Mouse (Mus musculus) hindbrain, embryonic 15.5 days (tissue): ENCODE measurements around the gene Adck2. TPM values are rescaled to one million over a fixed set of nuclear protein-coding genes. Genes with fewer than 3 reads are reported as not detected.

Source experiments
- ATAC-seq: fragments of 200-750 bp; cut with Nextera tagmentation; 2 replicates; pipeline ENCODE4 v1.8.0; 2017; ENCODE audit warnings: low read depth, moderate number of reproducible peaks, moderate TSS enrichment; ENCODE audit not compliant: low FRiP score
- H3K27ac ChIP-seq: fragments of 300-500 bp; sonication (generic); replicated peaks from 2 replicates; pipeline ENCODE4 v1.5.1; 2015; ENCODE audit warnings: mild to moderate bottlenecking, inconsistent platforms
- H3K27me3 ChIP-seq: fragments of 300-500 bp; sonication (generic); 2 replicates; pipeline ENCODE4 v1.6.1; 2015; ENCODE audit warnings: control low read depth, inconsistent platforms
- H3K36me3 ChIP-seq: fragments of 300-500 bp; sonication (generic); 2 replicates; pipeline ENCODE4 v1.6.1; 2015; ENCODE audit warnings: control low read depth, inconsistent platforms
- H3K4me1 ChIP-seq: fragments of 300-500 bp; sonication (generic); replicated peaks from 2 replicates; pipeline ENCODE4 v1.6.1; 2015; ENCODE audit warnings: control low read depth, inconsistent platforms
- H3K4me2 ChIP-seq: fragments of 300-500 bp; sonication (generic); 2 replicates; pipeline ENCODE4 v1.6.1; 2015; ENCODE audit warnings: moderate library complexity, mild to moderate bottlenecking, inconsistent platforms
- H3K4me3 ChIP-seq: fragments of 300-500 bp; sonication (generic); 2 replicates; pipeline ENCODE4 v1.5.1; 2015; ENCODE audit warnings: mild to moderate bottlenecking, inconsistent platforms
- H3K9ac ChIP-seq: fragments of 300-500 bp; sonication (generic); 2 replicates; pipeline ENCODE4 v1.6.1; 2015; ENCODE audit warnings: inconsistent platforms
- H3K9me3 ChIP-seq: fragments of 300-500 bp; sonication (generic); 2 replicates; pipeline ENCODE4 v1.6.1; 2016; ENCODE audit warnings: control low read depth, inconsistent platforms
- WGBS: fragments of 180-500 bp; shearing (Covaris S2); methylation state at CpG from one replicate; pipeline ENCODE4 v1.1.7; 2015; 5-methylcytosine and 5-hydroxymethylcytosine counted together
- polyA plus RNA-seq: library from polyadenylated mRNA; unstranded; fragments of >200 nt; fragmentation: Nextera tagmentation; extraction: Ambion mirVana; gene quantifications from 2 replicates; pipeline ENCODE4 v1.2.1, GENCODE M21; 2015

Gene Adck2
- polyA plus RNA-seq, 1 experiment from 2014 or later, result 47.1 TPM

GRCm38 (mm10) chr6:39562166-39563015 lies 11.3 kb upstream of the Adck2 start:
- Histone ChIP-seq H3K9me3 (no peaks in the 10 kb centered on the region), H3K9ac (no peak overlapping the region), H3K4me2 (peak overlapping the region; percentile 40), H3K4me1 (peaks cover 24% of the 10 kb centered on the region), H3K36me3 (no peaks in the 10 kb centered on the region), H3K4me3 (no peak overlapping the region), H3K27me3 (no peaks in the 10 kb centered on the region), H3K27ac (no peak overlapping the region)
- WGBS, result 18% methylated on average over 23 of the region's 23 CpGs
- ATAC-seq, result peak; percentile 33; the same call in 1 of the 2 replicates

GRCm38 (mm10) chr6:39567528-39567927 lies 6.1 kb upstream of the Adck2 start:
- Histone ChIP-seq H3K4me1 (no peaks in the 10 kb centered on the region), H3K27me3 (no peaks in the 10 kb centered on the region), H3K9ac (no peak overlapping the region), H3K4me3 (no peak overlapping the region), H3K27ac (no peak overlapping the region), H3K9me3 (no peaks in the 10 kb centered on the region), H3K4me2 (no peak overlapping the region), H3K36me3 (no peaks in the 10 kb centered on the region)
- 16% methylated on average over 5 of the region's 5 CpGs for WGBS
- ATAC-seq, result no peak

- WGBS, result 76% methylated on average over 3 of the region's 3 CpGs
- H3K4me2 ChIP-seq, result no peak overlapping the region
- no peak for ATAC-seq
- H3K4me3 ChIP-seq, result no peak overlapping the region
- peaks cover 16% of the 10 kb centered on the region for H3K4me1 ChIP-seq
- H3K9ac ChIP-seq, result no peak overlapping the region
- H3K27ac ChIP-seq, result no peak overlapping the region
- H3K9me3 ChIP-seq, result no peaks in the 10 kb centered on the region
- H3K27me3 ChIP-seq, result no peaks in the 10 kb centered on the region
- no peaks in the 10 kb centered on the region for H3K36me3 ChIP-seq
These were observed 3.2 kb upstream of the Adck2 start for GRCm38 (mm10) chr6:39570426-39570825.

- ATAC-seq, result no peak; the same call in 1 of the 2 replicates
- H3K4me3 ChIP-seq, result peak overlapping the region; percentile 81
- H3K4me1 ChIP-seq, result peaks cover 17% of the 10 kb centered on the region
- peak overlapping the region; percentile 96 for H3K27ac ChIP-seq
- H3K4me2 ChIP-seq, result peak overlapping the region; percentile 77
- H3K9me3 ChIP-seq, result no peaks in the 10 kb centered on the region
- 18% methylated on average over 10 of the region's 10 CpGs for WGBS
- H3K36me3 ChIP-seq, result peaks cover 30% of the 10 kb centered on the region
- H3K9ac ChIP-seq, result peak overlapping the region; percentile 89
- H3K27me3 ChIP-seq, result no peaks in the 10 kb centered on the region
These were observed 839 bp downstream of the Adck2 start for GRCm38 (mm10) chr6:39574555-39574869.

GRCm38 (mm10) chr6:39574951-39575350 lies 1.3 kb downstream of the Adck2 start:
- WGBS, result 72% methylated on average over 7 of the region's 7 CpGs
- peaks cover 35% of the 10 kb centered on the region for H3K36me3 ChIP-seq
- peak overlapping the region; percentile 89 for H3K9ac ChIP-seq
- ATAC-seq, result no peak
- peak overlapping the region; percentile 77 for H3K4me2 ChIP-seq
- no peaks in the 10 kb centered on the region for H3K9me3 ChIP-seq
- H3K27ac ChIP-seq, result peak overlapping the region; percentile 96
- H3K27me3 ChIP-seq, result no peaks in the 10 kb centered on the region
- H3K4me3 ChIP-seq, result peak overlapping the region; percentile 81
- H3K4me1 ChIP-seq, result peaks cover 17% of the 10 kb centered on the region

GRCm38 (mm10) chr6:39579552-39579951 lies 5.9 kb downstream of the Adck2 start:
- no peak for ATAC-seq
- Histone ChIP-seq H3K4me2 (no peak overlapping the region), H3K27ac (no peak overlapping the region), H3K9me3 (no peaks in the 10 kb centered on the region), H3K36me3 (peaks cover 58% of the 10 kb centered on the region), H3K4me3 (no peak overlapping the region), H3K27me3 (no peaks in the 10 kb centered on the region), H3K9ac (no peak overlapping the region), H3K4me1 (peaks cover 9% of the 10 kb centered on the region)
- WGBS, result 93% methylated on average over 7 of the region's 7 CpGs

GRCm38 (mm10) chr6:39580558-39580957 lies 6.9 kb downstream of the Adck2 start:
- Histone ChIP-seq H3K36me3 (peaks cover 64% of the 10 kb centered on the region), H3K4me3 (no peak overlapping the region), H3K9me3 (no peaks in the 10 kb centered on the region), H3K27me3 (no peaks in the 10 kb centered on the region), H3K4me2 (no peak overlapping the region), H3K4me1 (no peaks in the 10 kb centered on the region), H3K27ac (no peak overlapping the region), H3K9ac (no peak overlapping the region)
- 82% methylated on average over 2 of the region's 2 CpGs for WGBS
- no peak for ATAC-seq

GRCm38 (mm10) chr6:39581087-39581784 lies 7.6 kb downstream of the Adck2 start:
- H3K4me1 ChIP-seq, result no peaks in the 10 kb centered on the region
- WGBS, result 81% methylated on average over 7 of the region's 7 CpGs
- no peak overlapping the region for H3K4me2 ChIP-seq
- no peaks in the 10 kb centered on the region for H3K9me3 ChIP-seq
- H3K9ac ChIP-seq, result no peak overlapping the region
- H3K27ac ChIP-seq, result no peak overlapping the region
- no peaks in the 10 kb centered on the region for H3K27me3 ChIP-seq
- no peak for ATAC-seq
- peaks cover 70% of the 10 kb centered on the region for H3K36me3 ChIP-seq
- H3K4me3 ChIP-seq, result no peak overlapping the region

GRCm38 (mm10) chr6:39585517-39585916 lies 11.8 kb downstream of the Adck2 start, which contains the start of gene Gm42420:
Gm42420 (plus strand) TSS chr6:39585753.
- Histone ChIP-seq H3K9ac (no peak within 1 kb of the TSS), H3K27me3 (no peaks in the 10 kb centered on the region), H3K4me2 (no peak within 1 kb of the TSS), H3K36me3 (peaks cover 59% of the 10 kb centered on the region), H3K4me3 (no peak within 1 kb of the TSS), H3K4me1 (no peaks in the 10 kb centered on the region), H3K27ac (no peak within 1 kb of the TSS), H3K9me3 (no peaks in the 10 kb centered on the region)
- ATAC-seq, result no peak
- WGBS, result 88% methylated on average over 6 of the region's 6 CpGs

GRCm38 (mm10) chr6:39591481-39591880 lies 17.8 kb downstream of the Adck2 start:
- H3K4me1 ChIP-seq, result peaks cover 21% of the 10 kb centered on the region
- H3K27me3 ChIP-seq, result no peaks in the 10 kb centered on the region
- H3K4me2 ChIP-seq, result peak overlapping the region; percentile 82; the same call in 1 of the 2 replicates
- H3K4me3 ChIP-seq, result no peak overlapping the region
- no peaks in the 10 kb centered on the region for H3K9me3 ChIP-seq
- 92% methylated on average over 4 of the region's 4 CpGs for WGBS
- H3K36me3 ChIP-seq, result peaks cover 24% of the 10 kb centered on the region
- no peak for ATAC-seq
- peak overlapping the region; percentile 96; the same call in 1 of the 2 replicates for H3K27ac ChIP-seq
- no peak overlapping the region for H3K9ac ChIP-seq

GRCm38 (mm10) chr6:39592401-39593214 lies 18.9 kb downstream of the Adck2 start, which contains the start of gene Ndufb2:
Ndufb2 (plus strand) TSS chr6:39592574.
- Histone ChIP-seq H3K36me3 (peaks cover 23% of the 10 kb centered on the region), H3K9me3 (no peaks in the 10 kb centered on the region), H3K4me3 (peak within 1 kb of the TSS; percentile 76), H3K27me3 (no peaks in the 10 kb centered on the region), H3K27ac (peak within 1 kb of the TSS; percentile 96), H3K9ac (peak within 1 kb of the TSS; percentile 80), H3K4me1 (peaks cover 21% of the 10 kb centered on the region), H3K4me2 (peak within 1 kb of the TSS; percentile 82)
- peak; percentile 98 for ATAC-seq
- under 1% methylated on average over 56 of the region's 56 CpGs for WGBS
